Mouse (Mus musculus) neural tube, embryonic 14.5 days (tissue): ENCODE results near the gene Eif2b3. TPM values are rescaled to one million over a fixed set of nuclear protein-coding genes. Genes with fewer than 3 reads are reported as not detected.
A peak's percentile ranks its signal among the peaks of the same experiment; 100 is the strongest.

Experiments used
- ATAC-seq: fragments of 200-750 bp; cut with Nextera tagmentation; 2 replicates; pipeline ENCODE4 v1.8.0; 2017; ENCODE audit warnings: low read depth, mild to moderate bottlenecking, moderate TSS enrichment, moderate library complexity
- H3K27ac ChIP-seq: fragments of 300-500 bp; sonication (generic); 2 replicates; pipeline ENCODE4 v1.5.1; 2014; ENCODE audit warnings: low read depth, mild to moderate bottlenecking, control low read depth, low read length, moderate library complexity, mixed read lengths
- H3K27me3 ChIP-seq: fragments of 300-500 bp; sonication (generic); 2 replicates; pipeline ENCODE4 v1.6.1; 2014; ENCODE audit warnings: low read length; ENCODE audit not compliant: control insufficient read depth, insufficient read depth
- H3K36me3 ChIP-seq: fragments of 300-500 bp; sonication (generic); 2 replicates; pipeline ENCODE4 v1.6.1; 2014; ENCODE audit warnings: low read length, mixed read lengths; ENCODE audit not compliant: control insufficient read depth, insufficient read depth
- H3K4me1 ChIP-seq: fragments of 300-500 bp; sonication (generic); 2 replicates; pipeline ENCODE4 v1.6.1; 2014; ENCODE audit warnings: low read length; ENCODE audit not compliant: control insufficient read depth, insufficient read depth
- H3K4me2 ChIP-seq: fragments of 300-500 bp; sonication (generic); 2 replicates; pipeline ENCODE4 v1.6.1; 2014; ENCODE audit warnings: mild to moderate bottlenecking, low read depth, low read length, control low read depth
- H3K4me3 ChIP-seq: fragments of 300-500 bp; sonication (generic); 2 replicates; pipeline ENCODE4 v1.5.1; 2014; ENCODE audit warnings: low read depth, low read length, control low read depth, mixed read lengths
- H3K9ac ChIP-seq: fragments of 300-500 bp; sonication (generic); replicated peaks from 2 replicates; pipeline ENCODE4 v1.6.1; 2014; ENCODE audit warnings: low read depth, mild to moderate bottlenecking, control low read depth, low read length, mixed read lengths
- H3K9me3 ChIP-seq: fragments of 300-500 bp; sonication (generic); 2 replicates; pipeline ENCODE4 v1.6.1; 2016; ENCODE audit warnings: low read length; ENCODE audit not compliant: control insufficient read depth
- WGBS: fragments of 180-500 bp; shearing (Covaris S2); extraction: QIAGEN DNeasy Blood & Tissue Kit; methylation state at CpG from one replicate; pipeline ENCODE4 v1.1.7; 2014; 5-methylcytosine and 5-hydroxymethylcytosine counted together
- polyA plus RNA-seq: library from polyadenylated mRNA; unstranded; fragments of >200 nt; fragmentation: Nextera tagmentation; extraction: Ambion mirVana; gene quantifications from 2 replicates; pipeline ENCODE4 v1.2.1, GENCODE M21; 2014

The Eif2b3 gene
- polyA plus RNA-seq, 1 experiment from 2014 or later = 54.6 TPM

DNA sequence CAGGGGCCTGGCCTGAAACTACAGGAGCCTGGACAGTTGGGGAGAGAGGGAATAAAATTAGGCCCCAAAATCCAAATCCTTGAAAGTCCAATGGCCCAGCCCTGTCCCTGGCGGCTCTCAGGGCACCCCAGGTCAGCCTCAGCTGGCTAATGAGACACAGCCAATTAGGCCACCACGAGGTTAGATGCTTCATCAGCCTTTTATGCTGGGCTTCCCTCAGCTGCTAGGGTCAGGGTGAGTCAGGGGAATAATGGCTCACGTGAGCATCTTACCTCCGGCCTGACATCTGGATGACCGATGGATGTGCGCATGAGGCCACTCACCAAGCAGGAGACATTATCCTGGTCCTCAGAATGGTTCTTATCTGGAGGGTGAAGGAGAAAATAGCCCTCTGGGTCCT, 111.6 kb downstream of the Eif2b3 start:
- 35% methylated on average over 6 of the region's 6 CpGs for WGBS
- ATAC-seq = no peak
- no peak overlapping the region for H3K9ac ChIP-seq

GRCm38 (mm10) chr4:117131198-117131597, 112.0 kb downstream of the Eif2b3 start:
- H3K9ac ChIP-seq = no peak overlapping the region
- no peak overlapping the region for H3K4me3 ChIP-seq
- no peak overlapping the region for H3K27ac ChIP-seq
- ATAC-seq = no peak
- peaks cover 14% of the 10 kb centered on the region for H3K4me1 ChIP-seq
- peaks cover 10% of the 10 kb centered on the region for H3K36me3 ChIP-seq
- H3K9me3 ChIP-seq = no peaks in the 10 kb centered on the region
- 49% methylated on average over 6 of the region's 6 CpGs for WGBS
- no peaks in the 10 kb centered on the region for H3K27me3 ChIP-seq
- H3K4me2 ChIP-seq = peak overlapping the region; percentile 68; the same call in 1 of the 2 replicates

More for the DNA sequence above, 111.6 kb downstream of the Eif2b3 start:
- no peaks in the 10 kb centered on the region for H3K27me3 ChIP-seq
- H3K27ac ChIP-seq = no peak overlapping the region
- no peak overlapping the region for H3K4me3 ChIP-seq
- no peak overlapping the region for H3K4me2 ChIP-seq
- H3K4me1 ChIP-seq = peaks cover 16% of the 10 kb centered on the region
- H3K36me3 ChIP-seq = peaks cover 10% of the 10 kb centered on the region
- no peaks in the 10 kb centered on the region for H3K9me3 ChIP-seq

GRCm38 (mm10) chr4:117131890-117132793, 112.9 kb downstream of the Eif2b3 start:
- Histone ChIP-seq H3K4me2 (peak overlapping the region; percentile 68), H3K9ac (peak overlapping the region; percentile 83), H3K27ac (0 out of 2 replicates have a peak overlapping the region, but pooled peaks have one; percentile 2), H3K9me3 (no peaks in the 10 kb centered on the region), H3K4me1 (peaks cover 14% of the 10 kb centered on the region), H3K4me3 (peak overlapping the region; percentile 81), H3K36me3 (peaks cover 10% of the 10 kb centered on the region), H3K27me3 (no peaks in the 10 kb centered on the region)
- ATAC-seq = no peak
- WGBS = 8% methylated on average over 7 of the region's 7 CpGs

GRCm38 (mm10) chr4:117132794-117133143, 113.6 kb downstream of the Eif2b3 start:
- ATAC-seq = no peak
- Histone ChIP-seq H3K9me3 (no peaks in the 10 kb centered on the region), H3K9ac (peak overlapping the region; percentile 83), H3K27ac (0 out of 2 replicates have a peak overlapping the region, but pooled peaks have one; percentile 23), H3K4me2 (peak overlapping the region; percentile 68), H3K4me1 (peaks cover 14% of the 10 kb centered on the region), H3K4me3 (peak overlapping the region; percentile 81), H3K36me3 (peaks cover 10% of the 10 kb centered on the region), H3K27me3 (no peaks in the 10 kb centered on the region)
- 7% methylated on average over 11 of the region's 11 CpGs for WGBS

GRCm38 (mm10) chr4:117133366-117133796, 114.2 kb downstream of the Eif2b3 start:
- Histone ChIP-seq H3K27me3 (no peaks in the 10 kb centered on the region), H3K4me2 (peak overlapping the region; percentile 68), H3K4me1 (peaks cover 14% of the 10 kb centered on the region), H3K27ac (peak overlapping the region; percentile 80), H3K4me3 (peak overlapping the region; percentile 81), H3K36me3 (peaks cover 6% of the 10 kb centered on the region), H3K9ac (peak overlapping the region; percentile 83), H3K9me3 (no peaks in the 10 kb centered on the region)
- peak; percentile 54 for ATAC-seq
- WGBS = under 1% methylated on average over 42 of the region's 42 CpGs

DNA sequence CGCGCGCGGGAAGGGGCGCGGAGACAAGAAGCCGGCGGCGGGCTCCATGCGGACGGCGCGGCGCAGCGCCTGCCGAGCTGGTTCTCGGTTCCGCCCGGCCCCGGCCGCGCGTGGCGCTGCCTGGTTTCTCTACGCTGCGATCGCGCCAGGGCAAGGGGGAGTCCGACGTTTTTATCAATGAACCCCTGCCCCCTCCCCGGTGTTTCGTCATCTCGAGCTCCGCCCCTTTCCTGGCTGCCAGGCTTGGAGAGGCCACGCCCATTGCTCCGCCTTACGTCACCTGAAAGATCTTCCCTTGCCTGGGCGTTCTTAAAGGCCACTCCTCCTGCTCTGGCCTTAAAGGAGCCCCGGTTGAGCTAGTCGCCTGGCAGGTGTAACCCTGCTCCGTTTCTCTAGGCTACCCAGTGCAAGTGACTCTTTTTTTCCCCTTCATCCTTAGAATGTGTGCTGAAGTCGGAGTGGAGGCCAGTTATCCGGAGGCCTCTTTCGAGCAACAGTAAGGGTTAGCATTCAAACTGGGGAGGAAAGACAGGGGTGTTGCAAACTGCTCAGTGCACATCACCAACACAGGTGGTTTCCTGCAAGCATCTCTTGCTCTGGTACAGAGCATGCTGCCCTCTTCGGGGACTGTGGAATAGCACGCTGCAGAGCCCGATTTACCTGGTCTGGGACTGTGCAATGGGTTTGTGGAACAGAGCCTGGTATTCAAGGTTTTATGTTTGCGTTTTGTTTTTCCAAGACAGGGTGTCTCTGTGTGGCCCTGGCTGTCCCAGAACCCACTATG, 114.8 kb downstream of the Eif2b3 start, which contains the start of gene Plk3:
Plk3 (minus strand) TSS at position 147 of the 784 bp plus-strand sequence.
- Histone ChIP-seq H3K9me3 (no peaks in the 10 kb centered on the region), H3K9ac (peak within 1 kb of the TSS; percentile 83), H3K4me2 (peak within 1 kb of the TSS; percentile 68), H3K4me3 (peak within 1 kb of the TSS; percentile 81), H3K36me3 (0 out of 2 replicates have a peak, but pooled peaks cover 2% of the 10 kb centered on the region), H3K27ac (peak within 1 kb of the TSS; percentile 80), H3K4me1 (peaks cover 14% of the 10 kb centered on the region), H3K27me3 (no peaks in the 10 kb centered on the region)
- WGBS = 1% methylated on average over 42 of the region's 48 CpGs
- peak; percentile 93 for ATAC-seq

GRCm38 (mm10) chr4:117134601-117134995, 115.4 kb downstream of the Eif2b3 start:
- H3K9ac ChIP-seq = no peak overlapping the region
- H3K9me3 ChIP-seq = no peaks in the 10 kb centered on the region
- ATAC-seq = no peak
- no peaks in the 10 kb centered on the region for H3K27me3 ChIP-seq
- no peak overlapping the region for H3K27ac ChIP-seq
- 35% methylated on average over 2 of the region's 2 CpGs for WGBS
- peaks cover 14% of the 10 kb centered on the region for H3K4me1 ChIP-seq
- no peak overlapping the region for H3K4me3 ChIP-seq
- no peaks in the 10 kb centered on the region for H3K36me3 ChIP-seq
- peak overlapping the region; percentile 68; the same call in 1 of the 2 replicates for H3K4me2 ChIP-seq

DNA sequence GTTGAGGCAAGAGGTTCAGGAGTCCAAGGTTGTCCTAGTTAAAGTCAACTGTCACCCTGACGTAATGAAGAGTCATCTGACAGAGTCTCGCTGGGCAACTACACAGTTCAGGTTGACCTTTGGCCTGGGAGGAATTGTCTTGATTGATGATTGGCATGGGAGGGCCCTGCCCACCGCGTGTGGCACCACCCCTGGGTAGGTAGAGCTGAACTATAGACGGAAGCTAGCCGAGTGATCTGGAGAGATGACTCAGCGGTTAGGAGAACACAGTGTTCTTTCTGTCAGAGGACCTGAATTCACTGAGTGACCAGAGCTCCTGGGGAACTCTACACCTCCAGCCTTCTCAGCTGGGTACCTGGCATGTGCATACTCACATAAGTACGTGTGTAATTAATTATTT, 116.8 kb downstream of the Eif2b3 start:
- H3K27me3 ChIP-seq = no peaks in the 10 kb centered on the region
- H3K9ac ChIP-seq = no peak overlapping the region
- no peak overlapping the region for H3K27ac ChIP-seq
- no peak overlapping the region for H3K4me3 ChIP-seq
- no peaks in the 10 kb centered on the region for H3K9me3 ChIP-seq
- no peak overlapping the region for H3K4me2 ChIP-seq
- H3K4me1 ChIP-seq = peaks cover 14% of the 10 kb centered on the region
- H3K36me3 ChIP-seq = no peaks in the 10 kb centered on the region
- 39% methylated on average over 8 of the region's 8 CpGs for WGBS
- no peak for ATAC-seq
